Mouse (Mus musculus) urinary bladder, postnatal 25 days (tissue): Measurements from ENCODE around the gene Gm20890.
"Not testable (repeated sequence)": the region's sequence is repeated elsewhere in the genome, so short reads cannot be mapped to it uniquely, and the experiment has no call there.

Source experiments
- DNase-seq: peaks from one replicate; pipeline ENCODE4 v3.0.0; 2022; ENCODE audit warnings: low spot score

Gene Gm20890

DNA sequence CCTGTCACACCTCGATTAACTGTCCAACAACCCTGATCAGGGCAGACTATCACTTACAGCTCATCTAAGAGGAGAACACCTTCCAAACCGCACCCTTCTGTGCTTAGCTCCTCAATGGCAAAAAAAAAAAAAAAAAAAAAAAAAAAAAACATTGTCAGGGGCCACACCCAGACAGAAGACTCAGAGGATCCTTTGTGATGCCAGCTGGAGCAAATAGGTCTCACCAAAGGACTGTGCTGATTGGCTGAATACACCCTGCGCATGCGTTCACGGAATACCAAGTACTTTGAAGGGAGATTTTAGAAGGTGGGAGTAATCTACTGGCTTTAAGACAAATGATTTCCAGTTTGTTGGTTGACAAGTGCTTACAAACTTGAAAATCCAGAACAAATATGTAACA lies at the start of gene Gm20890:
TSS of gene Gm20890 (minus strand) at position 101 of the 400 bp plus-strand sequence.
- DNase-seq: not testable (repeated sequence)
